Mouse (Mus musculus) hindlimb bud, embryonic 11.5 days (tissue): ENCODE data around the gene Tmem104.
A peak's percentile ranks its signal among the peaks of the same experiment; 100 is the strongest.

Experiments used
- DNase-seq: peaks from one replicate; pipeline ENCODE4 v3.0.0-alpha.2; 2012; ENCODE audit warnings: low read depth, low spot score; ENCODE audit errors: extremely low spot score

Tmem104 gene

GRCm38 (mm10) chr11:115262954-115263353 is 75.7 kb downstream of the Tmem104 start:
- DNase-seq, result no peak

DNA sequence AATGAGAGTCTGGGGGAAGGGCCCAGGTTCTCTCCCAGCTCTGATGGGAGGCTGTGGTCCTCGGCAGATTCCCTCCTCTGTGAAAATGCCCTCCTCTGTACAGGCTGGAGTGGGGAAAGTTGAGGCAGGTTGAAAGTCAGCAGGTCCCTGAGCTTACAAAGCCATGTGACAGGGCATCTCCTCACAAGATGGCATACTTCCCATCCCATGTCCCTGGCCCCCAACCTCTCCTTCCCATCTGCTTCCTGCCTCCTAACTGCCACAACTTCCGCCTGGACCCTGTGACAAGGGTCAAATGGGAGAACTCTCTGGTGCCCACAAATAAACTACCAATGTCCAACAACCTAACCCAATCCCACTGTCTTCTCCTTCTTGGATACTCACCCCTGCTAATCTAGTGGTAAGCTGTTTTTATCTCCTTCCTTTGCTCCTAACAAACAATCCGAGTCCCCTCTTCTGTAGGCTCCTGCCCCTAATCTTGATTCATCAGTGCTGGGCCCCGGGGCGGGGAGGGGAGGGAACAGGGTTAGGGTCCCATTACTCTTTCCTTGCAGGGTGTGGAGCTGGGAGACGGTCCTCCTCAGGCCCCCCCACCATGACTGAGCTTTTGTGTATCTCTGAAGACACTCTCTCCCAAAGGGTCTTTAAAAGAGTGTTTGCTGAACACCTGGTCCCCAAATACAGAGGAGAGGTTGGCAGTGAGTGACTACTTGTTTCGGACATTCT is 77.0 kb downstream of the Tmem104 start:
- no peak for DNase-seq

GRCm38 (mm10) chr11:115264862-115265668 is 77.8 kb downstream of the Tmem104 start:
- no peak for DNase-seq

- DNase-seq, result no peak
These were observed 78.6 kb downstream of the Tmem104 start for GRCm38 (mm10) chr11:115265771-115266399.

DNA sequence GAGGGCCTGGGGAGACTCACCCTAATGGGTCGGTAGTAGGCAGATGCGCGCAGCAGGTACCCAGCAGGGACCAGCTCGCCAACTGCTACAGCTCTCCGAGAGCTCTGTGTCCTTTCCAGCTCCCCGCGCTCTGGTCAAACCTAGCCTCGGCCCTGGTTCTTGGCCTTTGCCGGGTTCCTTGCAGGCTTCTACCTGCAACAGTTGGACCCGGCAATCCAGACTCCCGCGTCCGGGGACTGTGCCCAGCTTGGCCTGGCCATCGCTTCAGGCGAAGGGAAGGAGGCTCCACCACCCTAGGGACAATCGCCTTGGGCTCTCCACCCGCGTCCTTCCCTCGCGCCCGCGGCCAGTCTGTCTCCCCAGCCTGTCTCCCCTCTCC is 79.1 kb downstream of the Tmem104 start:
- DNase-seq, result no peak

GRCm38 (mm10) chr11:115267061-115267883 is 80.0 kb downstream of the Tmem104 start, which contains the start of gene Grin2c:
Grin2c (minus strand) TSS chr11:115267243.
- no peak for DNase-seq

DNA sequence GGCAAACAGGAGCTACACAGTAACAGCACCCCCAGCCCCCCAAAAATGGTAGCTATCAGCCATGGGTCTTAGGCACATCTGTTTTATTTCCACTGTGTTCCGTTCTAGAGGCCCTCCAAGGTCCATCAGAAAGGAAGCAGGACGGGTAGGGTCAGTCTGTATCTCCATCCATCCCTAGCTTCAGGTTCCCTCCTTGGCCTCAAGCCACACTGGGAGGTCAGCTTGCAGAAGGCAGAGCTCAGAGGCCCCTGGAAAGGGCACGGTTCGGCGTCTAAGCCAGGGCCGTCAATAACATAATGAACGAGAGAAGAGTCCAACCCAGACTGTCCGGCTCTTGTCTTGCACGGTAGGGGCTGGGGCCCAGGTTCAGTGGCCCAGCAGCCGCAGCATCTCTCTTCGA is 80.7 kb downstream of the Tmem104 start:
- no peak for DNase-seq

- no peak for DNase-seq
These were observed 82.2 kb downstream of the Tmem104 start for GRCm38 (mm10) chr11:115269330-115270066.

GRCm38 (mm10) chr11:115270148-115270861 is 83.0 kb downstream of the Tmem104 start:
- DNase-seq, result peak; percentile 50

DNA sequence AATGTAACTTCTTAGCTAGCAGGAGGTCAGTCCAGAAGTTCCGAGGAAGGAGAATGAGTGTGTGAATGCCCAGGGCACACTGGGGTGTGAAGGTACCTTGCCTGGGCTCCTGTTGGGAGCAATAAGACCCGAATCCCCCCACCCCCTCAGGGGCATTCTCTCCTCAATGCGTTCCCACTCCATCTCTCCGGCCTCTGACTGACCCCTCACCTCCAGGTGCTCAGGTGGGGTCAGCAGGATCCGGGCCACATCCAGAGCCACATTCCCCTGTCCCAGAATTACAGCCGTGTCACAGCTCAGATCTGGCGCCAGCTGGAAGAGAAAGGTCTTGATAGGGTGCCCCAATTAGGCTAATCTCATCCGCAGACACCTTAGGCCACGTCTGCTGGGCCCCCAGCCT is 83.8 kb downstream of the Tmem104 start:
- DNase-seq, result no peak

- no peak for DNase-seq
These were observed 84.2 kb downstream of the Tmem104 start for GRCm38 (mm10) chr11:115271481-115271880.

- DNase-seq, result no peak
These were observed 85.7 kb downstream of the Tmem104 start for GRCm38 (mm10) chr11:115272894-115273498.

DNA sequence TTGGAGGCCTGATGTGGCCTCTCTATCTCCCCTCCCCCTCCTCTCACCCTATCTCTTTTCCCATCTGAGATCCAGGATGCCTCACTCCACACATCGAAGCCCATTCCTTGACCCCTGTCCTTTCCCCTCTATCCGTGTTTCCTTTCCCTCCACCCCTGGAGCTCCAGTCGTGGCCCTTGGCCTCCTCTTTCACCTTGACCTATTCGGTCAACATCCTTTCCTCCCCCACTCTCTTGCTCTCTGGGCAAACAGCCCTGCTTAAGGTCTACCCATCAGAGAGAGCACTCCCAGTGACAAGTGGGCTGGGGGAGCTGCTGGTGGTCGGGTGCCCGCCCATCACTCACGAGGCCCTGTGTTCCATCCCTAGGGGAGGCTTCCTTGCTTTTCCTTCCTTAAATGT is 86.4 kb downstream of the Tmem104 start:
- no peak for DNase-seq

DNA sequence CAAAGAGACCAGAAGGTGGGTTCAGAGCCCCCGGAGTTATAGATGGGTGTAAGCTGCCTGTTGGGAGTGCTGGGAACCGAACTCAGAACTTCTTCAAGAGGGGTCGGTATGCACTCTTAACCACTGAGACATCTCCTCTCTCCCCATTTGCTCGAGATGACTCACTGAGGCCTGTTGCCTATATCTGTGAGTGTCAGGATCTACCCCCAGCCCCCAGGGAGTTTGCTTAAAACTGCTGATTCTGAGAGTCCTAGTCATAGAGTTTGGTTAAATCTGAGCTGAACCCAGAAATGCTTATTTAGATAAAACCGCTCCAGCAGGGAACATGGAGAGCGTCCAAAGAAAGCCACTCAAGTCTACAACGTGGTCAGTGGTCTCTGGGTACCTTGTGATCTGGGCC is 86.9 kb downstream of the Tmem104 start:
- no peak for DNase-seq

DNA sequence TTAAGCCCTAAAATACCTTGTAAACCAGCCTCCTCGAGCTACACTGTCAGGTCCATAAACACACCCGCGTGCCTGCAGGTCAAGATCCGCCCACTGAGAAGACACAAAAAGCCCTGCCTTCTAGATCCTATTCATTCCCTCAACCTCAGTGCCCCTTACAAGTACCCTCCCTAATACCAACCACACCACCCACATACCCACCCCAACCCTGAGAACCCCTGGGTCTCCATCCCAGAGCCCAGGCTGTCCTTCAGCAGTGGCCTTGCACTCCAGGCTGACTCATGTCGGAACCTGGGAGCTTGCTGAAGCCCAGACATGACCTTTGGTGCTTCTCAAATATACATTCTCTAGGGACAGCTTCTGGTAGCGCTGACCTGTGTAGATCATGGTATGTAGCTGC is 87.5 kb downstream of the Tmem104 start:
- no peak for DNase-seq

GRCm38 (mm10) chr11:115275509-115275908 is 88.2 kb downstream of the Tmem104 start:
- DNase-seq, result no peak

DNA sequence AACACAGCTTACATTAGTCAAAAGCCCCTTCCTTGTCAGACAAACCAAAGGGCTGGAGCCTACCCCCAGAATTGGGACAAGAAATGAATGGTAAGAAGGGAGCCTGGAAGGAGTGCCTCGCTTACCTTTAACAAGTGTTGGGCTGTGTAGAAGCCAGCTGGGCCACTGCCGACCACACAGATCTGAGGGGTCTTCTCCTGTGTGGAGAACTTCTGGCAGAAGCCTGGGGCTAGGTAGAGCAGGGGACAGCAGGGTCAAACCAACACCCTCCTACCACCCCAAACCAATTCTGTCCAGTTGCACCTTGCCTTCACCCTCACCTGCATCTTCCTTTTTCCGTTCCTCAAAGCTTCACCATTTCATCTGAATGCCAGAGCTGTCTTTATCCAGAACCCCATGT is 88.7 kb downstream of the Tmem104 start:
- no peak for DNase-seq

DNA sequence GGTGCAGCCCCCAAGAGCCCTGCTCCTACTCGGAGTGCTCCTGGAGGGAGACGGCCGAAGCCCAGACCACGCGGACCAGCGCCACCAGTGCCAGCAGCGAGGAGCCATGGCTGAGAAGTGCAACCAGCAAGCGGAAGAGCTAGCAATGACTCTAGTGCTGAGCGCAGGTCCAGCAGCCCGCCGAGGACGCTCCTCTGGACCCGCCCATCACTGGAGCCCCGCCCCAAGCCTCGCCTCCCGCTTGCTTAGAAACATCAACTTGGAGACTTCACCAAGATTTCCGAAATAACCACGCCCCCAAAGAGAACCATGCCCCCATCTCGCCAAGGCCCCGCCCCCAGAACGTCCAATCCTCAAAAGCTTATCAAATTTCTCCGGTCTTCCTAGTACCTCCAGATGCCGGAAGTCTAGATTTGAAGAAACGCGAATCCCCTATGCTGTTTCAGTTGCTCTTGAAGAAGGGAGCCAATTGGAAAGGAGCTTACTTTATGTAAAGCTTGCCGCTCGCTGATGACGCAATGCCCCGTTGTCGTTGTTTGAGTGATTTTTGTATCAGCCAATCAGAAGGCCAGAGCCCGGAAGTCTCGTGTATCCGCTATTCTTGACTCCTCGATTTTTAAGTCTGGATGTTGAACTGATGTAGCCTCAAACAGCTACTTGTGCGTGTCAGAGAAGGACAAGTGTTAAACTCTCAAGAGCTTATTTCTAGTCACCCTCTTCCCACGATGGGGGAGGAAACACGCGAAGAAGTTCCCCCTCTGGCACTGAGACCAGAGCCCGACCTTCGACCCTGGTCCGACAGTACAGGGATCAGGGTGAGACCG is 89.7 kb downstream of the Tmem104 start, which contains the start of gene Fdxr:
TSS of gene Fdxr (minus strand) at position 271 of the 824 bp plus-strand sequence.
- DNase-seq, result peak; percentile 100
